Mouse (Mus musculus) thymus, adult 2 months (tissue): ENCODE data around the gene P3h1. TPM values are rescaled to one million over a fixed set of nuclear protein-coding genes. Genes with fewer than 3 reads are reported as not detected.

ENCODE experiments used
- DNase-seq: peaks from one replicate; pipeline ENCODE4 v3.0.0; 2021
- H3K27ac ChIP-seq: fragments of 200-500 bp; 2 replicates; pipeline ENCODE4 v1.5.1; 2012; ENCODE audit warnings: low read length, control low read depth; ENCODE audit not compliant: control insufficient read depth, insufficient read depth
- H3K27me3 ChIP-seq: fragments of 200-500 bp; 2 replicates; pipeline ENCODE4 v1.6.1; 2012; ENCODE audit warnings: mild to moderate bottlenecking, low read length, moderate library complexity, mixed read lengths; ENCODE audit not compliant: control insufficient read depth, insufficient read depth
- H3K36me3 ChIP-seq: fragments of 200-500 bp; 2 replicates; pipeline ENCODE4 v1.6.1; 2012; ENCODE audit warnings: mild to moderate bottlenecking, low read length, moderate library complexity; ENCODE audit not compliant: control insufficient read depth, insufficient read depth
- H3K4me1 ChIP-seq: fragments of 200-500 bp; replicated peaks from 2 replicates; pipeline ENCODE4 v1.6.1; 2012; ENCODE audit warnings: low read length; ENCODE audit not compliant: control insufficient read depth, insufficient read depth
- H3K4me3 ChIP-seq: fragments of 200-500 bp; 2 replicates; pipeline ENCODE4 v1.5.1; 2012; ENCODE audit warnings: mild to moderate bottlenecking, low read length, control low read depth, moderate library complexity; ENCODE audit not compliant: control insufficient read depth, insufficient read depth
- CTCF ChIP-seq: fragments of 200-500 bp; IDR thresholded peaks from 2 replicates; pipeline ENCODE4 v1.5.1; 2012; ENCODE audit warnings: mild to moderate bottlenecking, control low read depth, low read length, moderate library complexity, borderline replicate concordance; ENCODE audit not compliant: control insufficient read depth, poor library complexity, insufficient read depth; ENCODE audit errors: extremely low read depth
- POLR2A ChIP-seq: fragments of 200-500 bp; IDR thresholded peaks from 2 replicates; pipeline ENCODE4 v1.6.1; 2012; ENCODE audit warnings: mild to moderate bottlenecking, low read length, control low read depth, moderate library complexity; ENCODE audit not compliant: control insufficient read depth, poor library complexity, insufficient read depth; ENCODE audit errors: extremely low read depth
- WGBS: fragments of 180-500 bp; shearing (Covaris S2); methylation state at CpG from one replicate; pipeline ENCODE4 v1.1.7; 2018; 5-methylcytosine and 5-hydroxymethylcytosine counted together
- polyA plus RNA-seq: library from polyadenylated mRNA; depleted of rRNA; stranded (reverse); fragments of >200 nt; gene quantifications from 2 replicates; pipeline ENCODE4 v1.2.3, GENCODE M21; 2012

P3h1 gene
- polyA plus RNA-seq, 1 experiment = 9.9 TPM

GRCm38 (mm10) chr4:119244468-119245240, 11.9 kb downstream of the P3h1 start:
- WGBS = 96% methylated on average over 22 of the region's 22 CpGs
- no peak for DNase-seq
- no peak overlapping the region for H3K4me3 ChIP-seq

GRCm38 (mm10) chr4:119245556-119245955, 12.8 kb downstream of the P3h1 start:
- peaks cover 17% of the 10 kb centered on the region for H3K4me1 ChIP-seq
- no peak for DNase-seq
- 90% methylated on average over 7 of the region's 7 CpGs for WGBS
- H3K36me3 ChIP-seq = no peaks in the 10 kb centered on the region
- H3K27me3 ChIP-seq = no peaks in the 10 kb centered on the region
- H3K27ac ChIP-seq = no peak overlapping the region
- no peak for TF ChIP-seq POLR2A
- no peak for TF ChIP-seq CTCF
- H3K4me3 ChIP-seq = no peak overlapping the region

More at GRCm38 (mm10) chr4:119244468-119245240, 11.9 kb downstream of the P3h1 start:
- Histone ChIP-seq H3K27me3 (no peaks in the 10 kb centered on the region), H3K4me1 (peaks cover 18% of the 10 kb centered on the region), H3K27ac (no peak overlapping the region), H3K36me3 (no peaks in the 10 kb centered on the region)
- TF ChIP-seq POLR2A (no peak), CTCF (no peak)

GRCm38 (mm10) chr4:119245961-119246360, 13.2 kb downstream of the P3h1 start:
- peaks cover 17% of the 10 kb centered on the region for H3K4me1 ChIP-seq
- H3K27me3 ChIP-seq = no peaks in the 10 kb centered on the region
- no peak overlapping the region for H3K4me3 ChIP-seq
- TF ChIP-seq CTCF (no peak), POLR2A (no peak)
- WGBS = 96% methylated on average over 9 of the region's 9 CpGs
- H3K27ac ChIP-seq = no peak overlapping the region
- H3K36me3 ChIP-seq = no peaks in the 10 kb centered on the region
- DNase-seq = no peak

- no peak for TF ChIP-seq CTCF
- TF ChIP-seq POLR2A = no peak
- H3K4me1 ChIP-seq = peaks cover 17% of the 10 kb centered on the region
- H3K27ac ChIP-seq = 0 out of 2 replicates have a peak overlapping the region, but pooled peaks have one; percentile 0
- H3K4me3 ChIP-seq = no peak overlapping the region
- WGBS = 44% methylated on average over 14 of the region's 14 CpGs
- H3K27me3 ChIP-seq = no peaks in the 10 kb centered on the region
- no peaks in the 10 kb centered on the region for H3K36me3 ChIP-seq
- peak; percentile 28 for DNase-seq
These were observed 14.0 kb downstream of the P3h1 start for GRCm38 (mm10) chr4:119246688-119247225.

- H3K27me3 ChIP-seq = no peaks in the 10 kb centered on the region
- peak; percentile 81 for DNase-seq
- no peak overlapping the region for H3K4me3 ChIP-seq
- WGBS = 54% methylated on average over 13 of the region's 13 CpGs
- peaks cover 17% of the 10 kb centered on the region for H3K4me1 ChIP-seq
- no peak overlapping the region for H3K27ac ChIP-seq
- TF ChIP-seq POLR2A (no peak), CTCF (peak; percentile 85)
- no peaks in the 10 kb centered on the region for H3K36me3 ChIP-seq
These were observed 14.9 kb downstream of the P3h1 start for GRCm38 (mm10) chr4:119247462-119248235.

- Histone ChIP-seq H3K36me3 (no peaks in the 10 kb centered on the region), H3K4me1 (peaks cover 17% of the 10 kb centered on the region), H3K27me3 (no peaks in the 10 kb centered on the region), H3K4me3 (no peak overlapping the region), H3K27ac (no peak overlapping the region)
- TF ChIP-seq POLR2A (no peak), CTCF (no peak)
- WGBS = 90% methylated on average over 11 of the region's 11 CpGs
- DNase-seq = no peak
These were observed 15.8 kb downstream of the P3h1 start for GRCm38 (mm10) chr4:119248407-119248965.
